Mouse (Mus musculus) neural tube, embryonic 11.5 days (tissue): Measurements from ENCODE around the gene Krt77. TPM values are rescaled to one million over a fixed set of nuclear protein-coding genes. Genes with fewer than 3 reads are reported as not detected.

Experiments
- ATAC-seq: fragments of 200-750 bp; cut with Nextera tagmentation; 2 replicates; pipeline ENCODE4 v1.8.0; 2017; ENCODE audit warnings: moderate number of reproducible peaks, mild to moderate bottlenecking, moderate TSS enrichment, moderate library complexity; ENCODE audit not compliant: insufficient read depth, low FRiP score, low TSS enrichment
- DNase-seq: peaks from one replicate; pipeline ENCODE4 v3.0.0-alpha.2; 2015; ENCODE audit warnings: low spot score
- H3K27ac ChIP-seq: fragments of 300-500 bp; sonication (generic); 2 replicates; pipeline ENCODE4 v1.5.1; 2014; ENCODE audit warnings: low read depth, mild to moderate bottlenecking, low read length
- H3K27me3 ChIP-seq: fragments of 300-500 bp; sonication (generic); 2 replicates; pipeline ENCODE4 v1.6.1; 2014; ENCODE audit warnings: mild to moderate bottlenecking, low read length, mixed read lengths; ENCODE audit not compliant: control insufficient read depth, insufficient read depth
- H3K36me3 ChIP-seq: fragments of 300-500 bp; sonication (generic); 2 replicates; pipeline ENCODE4 v1.6.1; 2014; ENCODE audit warnings: mild to moderate bottlenecking, low read length, moderate library complexity, mixed read lengths; ENCODE audit not compliant: control insufficient read depth, insufficient read depth
- H3K4me1 ChIP-seq: fragments of 300-500 bp; sonication (generic); 2 replicates; pipeline ENCODE4 v1.6.1; 2014; ENCODE audit warnings: low read length, mixed read lengths; ENCODE audit not compliant: control insufficient read depth, insufficient read depth
- H3K4me2 ChIP-seq: fragments of 300-500 bp; sonication (generic); 2 replicates; pipeline ENCODE4 v1.6.1; 2014; ENCODE audit warnings: low read depth, mild to moderate bottlenecking, moderate library complexity
- H3K4me3 ChIP-seq: fragments of 300-500 bp; sonication (generic); 2 replicates; pipeline ENCODE4 v1.5.1; 2014; ENCODE audit warnings: low read depth, low read length
- H3K9ac ChIP-seq: fragments of 300-500 bp; sonication (generic); 2 replicates; pipeline ENCODE4 v1.6.1; 2014; ENCODE audit warnings: mild to moderate bottlenecking, low read length
- H3K9me3 ChIP-seq: fragments of 300-500 bp; sonication (generic); 2 replicates; pipeline ENCODE4 v1.6.1; 2016; ENCODE audit warnings: low read length; ENCODE audit not compliant: control insufficient read depth
- WGBS: fragments of 180-500 bp; shearing (Covaris S2); extraction: QIAGEN DNeasy Blood & Tissue Kit; methylation state at CpG from one replicate; pipeline ENCODE4 v1.1.7; 2014; 5-methylcytosine and 5-hydroxymethylcytosine counted together
- polyA plus RNA-seq: library from polyadenylated mRNA; unstranded; fragments of >200 nt; fragmentation: Nextera tagmentation; extraction: Ambion mirVana; gene quantifications from 2 replicates; pipeline ENCODE4 v1.2.1, GENCODE M21; 2014

The Krt77 gene
- polyA plus RNA-seq, result not detected in 2 replicates

- Histone ChIP-seq H3K36me3 (no peaks in the 10 kb centered on the region), H3K27me3 (no peaks in the 10 kb centered on the region), H3K9me3 (no peaks in the 10 kb centered on the region), H3K4me3 (no peak within 1 kb of the TSS), H3K4me1 (no peaks in the 10 kb centered on the region), H3K9ac (no peak within 1 kb of the TSS), H3K27ac (no peak within 1 kb of the TSS), H3K4me2 (no peak within 1 kb of the TSS)
- ATAC-seq (no peak), DNase-seq (no peak)
- 38% methylated on average over 6 of the region's 6 CpGs for WGBS
Observed at GRCm38 (mm10) chr15:101869431-101869830, at the start of gene Krt77. Krt77 (minus strand) TSS chr15:101869705.

- ATAC-seq (no peak), DNase-seq (no peak)
- Histone ChIP-seq H3K9me3 (no peaks in the 10 kb centered on the region), H3K36me3 (no peaks in the 10 kb centered on the region), H3K4me1 (no peaks in the 10 kb centered on the region), H3K9ac (no peak overlapping the region), H3K4me3 (no peak overlapping the region), H3K4me2 (no peak overlapping the region), H3K27ac (no peak overlapping the region), H3K27me3 (no peaks in the 10 kb centered on the region)
- 74% methylated on average over 2 of the region's 2 CpGs for WGBS
Observed at GRCm38 (mm10) chr15:101916072-101916471, 46.6 kb upstream of the Krt77 start.

- WGBS, result 81% methylated on average over 5 of the region's 5 CpGs
- H3K27me3 ChIP-seq, result no peaks in the 10 kb centered on the region
- H3K9ac ChIP-seq, result no peak overlapping the region
- no peak for DNase-seq
- no peak overlapping the region for H3K4me2 ChIP-seq
- no peak overlapping the region for H3K27ac ChIP-seq
- ATAC-seq, result no peak
- no peak overlapping the region for H3K4me3 ChIP-seq
- H3K9me3 ChIP-seq, result no peaks in the 10 kb centered on the region
- no peaks in the 10 kb centered on the region for H3K4me1 ChIP-seq
- H3K36me3 ChIP-seq, result no peaks in the 10 kb centered on the region
Observed at GRCm38 (mm10) chr15:101904849-101905248, 35.3 kb upstream of the Krt77 start.

- no peaks in the 10 kb centered on the region for H3K4me1 ChIP-seq
- H3K4me3 ChIP-seq, result no peak overlapping the region
- H3K9me3 ChIP-seq, result no peaks in the 10 kb centered on the region
- H3K36me3 ChIP-seq, result no peaks in the 10 kb centered on the region
- no peak overlapping the region for H3K27ac ChIP-seq
- no peak for DNase-seq
- no peak overlapping the region for H3K4me2 ChIP-seq
- H3K9ac ChIP-seq, result no peak overlapping the region
- WGBS, result 59% methylated on average over 12 of the region's 12 CpGs
- no peak for ATAC-seq
- H3K27me3 ChIP-seq, result no peaks in the 10 kb centered on the region
Observed at GRCm38 (mm10) chr15:101902171-101903149, 33.0 kb upstream of the Krt77 start.

- H3K9me3 ChIP-seq, result no peaks in the 10 kb centered on the region
- H3K27me3 ChIP-seq, result no peaks in the 10 kb centered on the region
- ATAC-seq (no peak), DNase-seq (no peak)
- no peaks in the 10 kb centered on the region for H3K36me3 ChIP-seq
- no peak overlapping the region for H3K4me2 ChIP-seq
- H3K4me3 ChIP-seq, result no peak overlapping the region
- H3K9ac ChIP-seq, result no peak overlapping the region
- 88% methylated on average over 4 of the region's 4 CpGs for WGBS
- H3K27ac ChIP-seq, result no peak overlapping the region
- no peaks in the 10 kb centered on the region for H3K4me1 ChIP-seq
Observed at GRCm38 (mm10) chr15:101895216-101895615, 25.7 kb upstream of the Krt77 start.

GRCm38 (mm10) chr15:101892820-101893219 is 23.3 kb upstream of the Krt77 start, which contains the start of gene Krt76:
Krt76 (minus strand) TSS chr15:101892920.
- H3K9me3 ChIP-seq, result no peaks in the 10 kb centered on the region
- H3K9ac ChIP-seq, result no peak within 1 kb of the TSS
- H3K4me3 ChIP-seq, result no peak within 1 kb of the TSS
- 62% methylated on average over 4 of the region's 4 CpGs for WGBS
- H3K36me3 ChIP-seq, result no peaks in the 10 kb centered on the region
- H3K4me1 ChIP-seq, result no peaks in the 10 kb centered on the region
- ATAC-seq (no peak), DNase-seq (no peak)
- no peaks in the 10 kb centered on the region for H3K27me3 ChIP-seq
- H3K27ac ChIP-seq, result no peak within 1 kb of the TSS
- H3K4me2 ChIP-seq, result no peak within 1 kb of the TSS

GRCm38 (mm10) chr15:101879776-101880175 is 10.3 kb upstream of the Krt77 start:
- no peaks in the 10 kb centered on the region for H3K36me3 ChIP-seq

GRCm38 (mm10) chr15:101878041-101878440 is 8.5 kb upstream of the Krt77 start:
- Histone ChIP-seq H3K4me2 (no peak overlapping the region), H3K9ac (no peak overlapping the region), H3K27ac (no peak overlapping the region), H3K9me3 (no peaks in the 10 kb centered on the region), H3K27me3 (no peaks in the 10 kb centered on the region), H3K4me3 (no peak overlapping the region), H3K4me1 (no peaks in the 10 kb centered on the region), H3K36me3 (no peaks in the 10 kb centered on the region)
- WGBS, result 66% methylated on average over 2 of the region's 2 CpGs
- ATAC-seq (no peak), DNase-seq (no peak)

More at GRCm38 (mm10) chr15:101879776-101880175, 10.3 kb upstream of the Krt77 start:
- no peak overlapping the region for H3K4me3 ChIP-seq
- 20% methylated on average over 11 of the region's 11 CpGs for WGBS
- no peaks in the 10 kb centered on the region for H3K27me3 ChIP-seq
- no peak overlapping the region for H3K9ac ChIP-seq
- DNase-seq (peak; percentile 30), ATAC-seq (no peak)
- no peaks in the 10 kb centered on the region for H3K4me1 ChIP-seq
- no peak overlapping the region for H3K27ac ChIP-seq
- no peaks in the 10 kb centered on the region for H3K9me3 ChIP-seq
- no peak overlapping the region for H3K4me2 ChIP-seq

- Histone ChIP-seq H3K9me3 (no peaks in the 10 kb centered on the region), H3K9ac (no peak overlapping the region), H3K4me2 (no peak overlapping the region), H3K4me1 (no peaks in the 10 kb centered on the region), H3K36me3 (no peaks in the 10 kb centered on the region), H3K27ac (no peak overlapping the region), H3K4me3 (no peak overlapping the region), H3K27me3 (no peaks in the 10 kb centered on the region)
- WGBS, result 83% methylated on average over 1 of the region's 1 CpGs
- ATAC-seq (no peak), DNase-seq (no peak)
Observed at GRCm38 (mm10) chr15:101874383-101874782, 4.9 kb upstream of the Krt77 start.
